Mouse (Mus musculus): ENCODE measurements around the gene Gmds. TPM values are rescaled to one million over a fixed set of nuclear protein-coding genes. Genes with fewer than 3 reads are reported as not detected.

Gene Gmds
- total RNA-seq, 2 experiments from 2014 or later = 7.9 to 8.5 TPM

DNA sequence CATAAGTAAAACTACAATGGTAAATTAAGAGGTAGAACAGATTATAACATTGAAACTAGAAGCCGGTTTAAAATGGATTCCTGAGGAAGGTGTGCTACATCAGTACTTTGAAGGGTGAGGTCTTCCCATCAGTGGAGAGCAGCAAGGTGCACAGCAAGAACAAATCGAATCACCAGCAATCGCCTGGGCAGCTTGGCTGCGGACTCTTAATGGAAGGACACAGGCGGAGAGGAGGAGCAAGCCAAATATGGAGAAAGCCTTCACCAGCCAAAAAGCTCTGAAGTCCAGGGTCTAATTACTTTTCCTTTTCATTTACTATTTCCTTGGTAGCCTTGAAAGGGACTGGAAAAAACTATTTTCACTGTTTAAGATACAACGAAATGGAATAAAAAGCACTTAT, 170.7 kb downstream of the Gmds start:
- DNase-seq (ENCODE audit: low spot score in 2 of 2) = no peak

DNA sequence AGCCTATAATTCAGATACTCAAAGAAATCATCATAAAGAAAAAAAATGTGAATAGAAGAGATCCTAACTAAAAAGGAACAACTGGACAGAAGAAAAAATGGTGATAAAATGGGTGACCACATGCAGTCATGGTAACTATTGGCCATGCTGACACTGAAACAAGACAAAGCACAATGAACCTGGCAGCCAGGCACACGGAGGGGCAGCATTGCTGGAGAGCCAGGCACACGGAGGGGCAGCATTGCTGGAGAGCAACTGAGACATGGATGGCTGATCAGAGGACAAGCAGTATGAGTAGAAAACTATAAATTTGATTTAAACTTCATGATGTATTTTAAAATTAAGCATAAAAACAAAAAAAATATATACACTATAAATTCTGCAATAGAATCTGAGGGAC, 173.0 kb downstream of the Gmds start:
- no peak for DNase-seq (ENCODE audit: low spot score in 2 of 2)

DNA sequence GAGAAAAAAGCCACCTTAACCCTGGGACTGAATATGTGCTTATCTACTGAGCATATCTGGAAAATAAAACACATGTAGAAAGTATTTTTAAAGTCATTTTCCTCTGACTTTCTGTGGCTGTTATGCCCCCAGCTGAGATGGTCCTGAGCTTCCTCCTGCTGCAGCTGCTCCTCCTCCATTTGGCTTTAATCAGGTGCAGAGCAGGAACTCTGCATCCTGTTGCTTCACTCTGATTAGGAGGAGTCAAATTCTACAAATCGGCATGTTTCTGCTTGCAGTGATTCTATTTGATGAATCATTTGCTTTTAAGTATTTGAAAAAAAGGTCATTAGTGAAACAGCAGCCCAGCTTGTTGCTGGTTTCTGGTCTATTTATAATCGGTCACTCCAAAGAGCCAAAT, 177.0 kb downstream of the Gmds start:
- DNase-seq (ENCODE audit: low spot score in 2 of 2) = no peak

DNA sequence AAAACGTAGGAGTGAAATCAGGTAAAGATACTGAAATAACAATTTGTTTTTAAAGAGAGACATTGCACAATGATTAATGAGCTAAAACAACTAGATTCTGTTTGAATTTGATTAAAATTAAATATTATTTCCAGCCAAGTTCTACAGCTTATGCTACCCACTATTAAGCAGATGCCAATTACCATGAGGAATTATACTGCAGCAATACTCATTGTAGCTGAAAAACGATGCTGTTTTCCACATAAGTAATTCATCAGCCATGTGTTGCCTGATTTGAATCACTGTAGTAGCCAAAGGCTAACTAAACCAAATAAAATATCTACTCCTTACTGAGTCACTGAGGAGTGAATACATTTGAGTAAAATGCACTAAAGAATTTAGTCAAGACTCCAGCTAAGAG, 180.3 kb downstream of the Gmds start:
- DNase-seq (ENCODE audit: low spot score in 2 of 2) = no peak

DNA sequence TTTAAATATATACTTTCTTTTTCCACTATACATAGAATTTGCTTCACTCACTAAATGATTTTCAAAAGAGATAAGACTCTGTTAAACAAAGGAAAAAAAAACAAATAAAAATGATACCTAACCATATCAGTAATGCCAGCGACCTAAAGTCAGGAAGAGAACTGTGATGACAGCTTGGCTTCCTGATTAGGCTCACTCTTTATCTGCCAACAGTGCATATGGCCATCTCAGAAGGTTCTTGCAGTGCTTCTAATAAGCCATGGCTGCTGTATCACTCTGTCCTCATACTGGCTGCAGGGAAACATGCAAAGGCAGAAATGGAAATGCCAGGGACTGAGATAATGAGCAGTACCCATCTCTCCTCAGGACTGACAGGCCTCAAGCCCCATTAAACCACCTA, 192.6 kb downstream of the Gmds start:
- no peak for DNase-seq (ENCODE audit: low spot score in 2 of 2)

DNA sequence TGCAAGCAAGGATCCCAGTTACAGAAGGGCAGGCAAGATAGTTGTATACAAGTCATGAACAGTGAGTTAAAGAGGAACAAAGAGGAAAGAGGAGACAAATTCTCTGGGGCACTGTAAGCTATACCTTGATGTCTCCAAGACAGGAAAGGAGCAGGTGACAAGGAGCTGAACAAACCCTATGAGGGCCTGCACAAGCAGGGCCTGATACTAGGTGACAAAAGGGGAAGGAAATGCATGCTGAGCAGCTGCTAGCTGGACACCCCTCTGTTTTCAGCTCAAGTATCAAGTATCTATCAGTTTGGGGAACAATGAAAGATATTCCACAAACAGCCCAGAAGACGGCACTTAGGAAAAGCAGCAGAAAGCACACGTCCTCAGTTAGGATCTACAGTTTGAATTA, 193.4 kb downstream of the Gmds start:
- no peak for DNase-seq (ENCODE audit: low spot score in 2 of 2)

DNA sequence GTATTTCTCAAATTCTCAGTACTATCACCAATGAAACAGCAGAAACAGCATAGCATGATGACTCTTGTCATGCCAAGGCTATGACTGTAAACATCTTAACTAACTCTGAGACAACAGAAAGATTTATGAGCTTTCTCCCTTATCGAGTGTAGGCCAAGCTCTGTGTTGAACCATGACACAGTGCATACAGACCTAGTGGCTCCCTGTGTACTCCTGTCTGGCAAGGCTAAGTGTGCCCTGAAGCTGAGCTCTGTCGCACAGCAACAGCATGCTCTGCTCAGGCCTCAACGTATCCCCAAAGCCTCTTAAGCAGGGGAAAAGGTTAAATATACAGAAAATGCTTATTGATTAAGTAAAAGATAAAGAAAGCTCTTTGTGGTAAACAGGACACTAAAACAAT, 194.9 kb downstream of the Gmds start:
- DNase-seq (ENCODE audit: low spot score in 2 of 2) = no peak

DNA sequence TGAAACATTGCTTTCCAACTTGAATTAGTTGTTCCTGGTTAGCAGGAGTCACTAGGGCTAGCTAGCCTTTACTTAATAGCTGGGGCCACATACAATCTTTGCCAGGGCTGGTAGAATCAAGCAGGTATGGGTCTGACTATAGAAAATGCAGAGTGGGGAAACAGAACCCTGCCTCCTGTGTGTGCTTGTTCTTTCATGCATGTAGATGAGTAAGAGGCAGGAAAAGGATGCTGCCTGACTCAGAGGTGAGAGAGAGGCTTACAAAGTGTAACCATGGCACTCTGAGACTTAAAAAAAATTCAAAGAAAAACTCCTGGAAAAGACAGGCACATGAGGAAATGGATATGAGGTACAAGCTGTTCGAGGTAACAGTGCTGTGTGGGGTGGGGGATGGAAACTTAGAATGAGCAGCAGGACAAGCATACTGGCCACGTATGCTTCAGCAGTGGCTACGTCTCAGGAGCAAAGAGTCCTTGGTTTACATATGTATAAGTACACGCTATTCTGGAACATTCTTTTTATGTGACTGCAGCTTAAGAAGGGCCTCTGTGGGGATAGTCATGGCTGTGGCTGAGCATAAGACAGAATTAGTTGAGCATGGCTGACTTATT, 203.8 kb downstream of the Gmds start:
- DNase-seq (ENCODE audit: low spot score in 2 of 2) = no peak

DNA sequence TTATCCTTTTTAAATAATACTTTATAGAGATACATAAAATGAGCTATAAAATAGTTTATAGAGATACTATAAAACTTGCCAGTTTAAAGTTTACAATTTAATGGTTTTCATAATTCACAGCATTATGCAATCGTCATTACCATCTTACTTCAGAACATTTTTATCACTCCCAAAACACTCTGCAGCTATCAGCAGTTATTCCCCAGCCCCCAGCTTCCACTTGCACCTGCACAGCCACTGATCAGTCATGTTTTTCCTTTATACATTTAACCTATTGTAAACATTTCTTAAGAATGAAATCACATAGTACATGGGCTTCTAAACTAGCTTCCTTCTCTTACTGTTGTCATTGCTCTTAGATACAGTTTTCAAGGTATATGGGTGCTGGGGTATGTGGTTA, 208.6 kb downstream of the Gmds start:
- no peak for DNase-seq (ENCODE audit: low spot score in 2 of 2)

DNA sequence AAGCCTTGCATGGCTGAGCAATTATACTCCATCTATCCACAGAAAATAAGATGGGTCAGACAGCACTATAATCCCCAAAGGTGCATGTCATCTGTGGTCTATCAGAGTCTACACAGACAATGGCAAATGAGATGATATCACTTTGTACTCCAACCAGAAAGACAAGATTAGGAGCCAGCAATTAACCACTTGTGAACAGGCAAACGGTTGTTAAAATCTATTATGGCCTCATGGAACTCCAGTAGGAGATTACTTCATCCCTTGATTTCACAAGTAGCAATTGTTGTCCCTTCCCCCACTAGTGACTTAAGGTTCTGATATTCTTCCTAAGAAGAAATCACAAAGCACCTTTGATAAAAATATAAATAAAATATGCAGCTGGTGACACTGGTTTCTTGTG, 220.2 kb downstream of the Gmds start:
- DNase-seq (ENCODE audit: low spot score in 2 of 2) = no peak

DNA sequence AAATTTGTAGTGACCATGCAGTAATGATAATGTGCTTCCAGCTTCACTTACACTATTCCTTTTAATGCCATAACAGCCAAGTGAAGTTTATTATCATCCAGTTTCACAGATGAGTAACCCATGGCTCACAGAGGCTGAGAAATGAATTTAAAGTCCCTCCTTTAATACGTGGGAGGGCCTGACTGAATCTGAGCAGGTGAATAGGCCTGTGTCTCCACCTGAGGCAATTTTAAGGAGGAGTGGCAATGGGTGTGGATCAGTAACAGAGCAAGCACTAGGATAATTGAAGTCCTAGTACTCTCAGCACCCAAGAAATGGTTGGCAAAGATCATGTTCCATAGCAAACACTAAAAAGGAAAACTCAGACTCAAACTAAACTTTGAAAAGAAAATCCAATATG, 223.1 kb downstream of the Gmds start:
- no peak for DNase-seq (ENCODE audit: low spot score in 2 of 2)

DNA sequence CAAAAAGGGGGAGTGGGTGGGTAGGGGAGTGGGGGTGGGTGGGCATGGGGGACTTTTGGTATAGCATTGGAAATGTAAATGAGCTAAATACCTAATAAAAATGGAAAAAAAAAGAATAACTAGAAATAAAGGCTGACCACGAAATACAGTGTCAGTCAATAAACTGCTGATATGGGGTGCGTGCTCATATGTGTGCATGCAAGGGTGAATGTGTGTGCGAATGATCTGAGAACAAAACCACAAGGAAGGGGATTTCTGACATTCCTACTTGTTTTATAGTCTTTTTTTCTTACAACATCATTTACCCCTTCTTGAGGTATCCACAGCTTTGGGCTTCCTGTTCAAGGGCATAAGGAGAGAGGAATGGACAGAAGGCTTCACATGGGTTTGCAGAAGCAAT, 224.7 kb downstream of the Gmds start:
- DNase-seq (ENCODE audit: low spot score in 2 of 2) = no peak

DNA sequence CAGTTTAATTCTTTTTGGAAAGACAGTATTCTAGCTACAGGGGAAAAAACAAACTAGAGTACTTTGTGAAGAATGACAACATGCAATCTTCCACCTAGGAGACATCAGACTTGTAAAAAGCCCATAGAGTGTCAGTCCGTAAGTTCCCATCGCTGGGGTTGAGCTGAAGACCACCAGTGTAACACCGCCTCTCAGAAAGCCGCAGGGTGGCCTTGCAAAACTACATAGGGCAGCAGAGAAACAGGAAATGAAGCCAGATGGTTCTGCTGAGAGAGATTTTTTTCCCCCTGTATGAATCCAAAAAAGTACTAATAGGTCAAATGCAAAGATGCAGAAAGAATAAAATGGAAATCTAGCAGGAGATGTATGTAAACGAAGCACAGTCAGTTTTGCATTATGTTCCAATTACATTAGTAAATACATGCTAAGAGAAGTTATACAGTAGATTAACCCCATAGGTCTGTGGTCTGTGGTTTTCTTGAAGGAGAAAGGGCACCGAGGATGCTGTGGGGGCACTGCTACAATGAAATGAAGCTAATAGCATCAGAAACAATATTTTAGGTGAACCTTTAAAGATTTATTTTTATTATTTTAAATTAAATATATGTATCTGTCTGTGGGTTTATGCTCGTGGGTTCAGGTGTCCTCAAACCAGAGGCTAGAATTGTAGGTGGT, 250.1 kb downstream of the Gmds start:
- DNase-seq (ENCODE audit: low spot score in 2 of 2) = no peak

DNA sequence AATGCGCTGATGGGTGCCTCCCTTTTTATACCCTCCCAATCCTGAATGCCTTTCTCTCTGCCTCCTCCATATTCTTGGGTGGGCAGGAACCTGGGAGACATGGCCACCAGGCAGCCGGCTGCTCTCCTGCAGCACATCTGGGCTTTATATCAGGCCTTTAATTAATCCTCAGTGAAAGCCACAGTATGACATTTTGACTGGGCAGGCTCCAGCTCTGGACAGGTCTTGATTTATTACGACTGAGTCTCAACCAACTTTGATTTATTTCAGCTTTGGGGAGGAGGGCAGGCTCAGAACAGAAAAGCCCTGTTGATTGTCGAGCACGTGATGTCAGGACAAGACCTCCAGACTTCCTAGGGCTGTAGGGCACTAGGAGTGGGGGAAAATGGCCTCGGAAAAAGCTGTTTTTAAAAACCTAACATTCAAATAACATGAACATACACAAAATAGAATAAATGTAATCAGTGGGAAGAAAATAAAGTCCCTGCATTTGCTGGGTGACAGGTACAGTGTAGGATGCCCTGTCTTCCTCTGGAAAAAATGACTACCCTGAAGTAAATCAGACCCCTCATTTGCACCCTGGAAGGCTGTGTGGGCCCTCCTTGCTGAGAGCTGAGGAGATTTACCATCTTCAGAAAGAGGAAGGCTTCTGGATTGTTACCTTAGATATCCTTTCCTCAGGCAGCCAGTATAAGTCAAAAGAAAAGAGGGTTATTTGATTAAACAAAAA, 257.9 kb downstream of the Gmds start:
- no peak for DNase-seq (ENCODE audit: low spot score in 2 of 2)

DNA sequence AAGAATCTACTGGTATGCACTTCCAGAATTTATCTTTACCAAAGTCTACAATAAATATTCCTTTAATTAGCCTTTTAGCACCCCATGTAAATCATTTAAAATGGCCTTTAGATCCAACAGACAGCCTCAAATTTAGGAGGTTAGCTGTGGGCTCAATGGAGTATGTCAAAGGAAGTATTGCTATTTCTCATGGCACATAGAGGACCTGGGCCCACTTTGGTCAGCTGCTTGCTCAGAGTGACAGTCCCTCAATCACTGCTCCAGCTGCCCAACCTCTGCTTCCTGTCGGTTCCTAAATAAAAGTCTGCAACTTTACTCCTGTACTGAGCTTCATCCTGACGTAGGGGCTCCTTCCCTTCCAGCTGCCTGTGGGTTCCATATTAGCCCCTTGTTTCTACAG, 264.9 kb downstream of the Gmds start:
- no peak for DNase-seq (ENCODE audit: low spot score in 2 of 2)

DNA sequence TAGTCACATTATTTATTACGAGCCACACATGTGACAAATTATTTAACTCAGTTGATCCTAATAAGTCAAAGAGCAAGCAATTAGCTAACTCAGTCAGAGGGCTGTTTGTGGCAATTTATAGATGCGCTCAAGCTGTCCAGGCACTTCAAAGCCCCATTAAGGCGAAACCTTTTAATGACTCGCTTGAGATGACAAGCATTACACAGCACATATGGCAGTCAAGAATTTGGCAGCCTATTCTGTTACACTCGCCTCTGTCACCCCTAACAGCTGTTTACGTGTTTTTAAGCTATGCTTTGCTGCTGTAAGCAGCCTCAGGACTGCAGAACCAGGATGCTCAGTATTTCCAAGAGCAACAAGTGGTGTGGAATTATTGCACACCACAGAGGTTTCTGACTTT, 283.2 kb downstream of the Gmds start:
- no peak for DNase-seq (ENCODE audit: low spot score in 2 of 2)

DNA sequence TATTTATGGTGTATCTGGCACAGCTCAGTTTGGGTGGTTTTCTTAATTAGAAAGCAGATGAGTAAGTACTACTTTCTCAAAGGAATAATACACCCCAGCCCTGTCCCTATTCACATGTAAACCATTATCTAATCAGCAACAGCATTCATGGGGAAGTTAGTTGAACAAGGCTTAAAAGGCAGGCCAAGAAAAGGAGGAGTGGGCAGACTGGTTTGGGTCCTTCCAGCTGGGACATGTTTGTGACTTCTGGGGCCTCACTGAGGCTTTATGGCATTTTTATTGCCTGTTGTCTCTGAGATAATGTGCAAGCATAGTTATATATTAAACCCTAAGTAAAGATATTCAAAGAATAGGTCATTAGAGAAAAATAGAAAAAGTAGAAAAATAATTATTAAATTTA, 285.0 kb downstream of the Gmds start:
- no peak for DNase-seq (ENCODE audit: low spot score in 2 of 2)

DNA sequence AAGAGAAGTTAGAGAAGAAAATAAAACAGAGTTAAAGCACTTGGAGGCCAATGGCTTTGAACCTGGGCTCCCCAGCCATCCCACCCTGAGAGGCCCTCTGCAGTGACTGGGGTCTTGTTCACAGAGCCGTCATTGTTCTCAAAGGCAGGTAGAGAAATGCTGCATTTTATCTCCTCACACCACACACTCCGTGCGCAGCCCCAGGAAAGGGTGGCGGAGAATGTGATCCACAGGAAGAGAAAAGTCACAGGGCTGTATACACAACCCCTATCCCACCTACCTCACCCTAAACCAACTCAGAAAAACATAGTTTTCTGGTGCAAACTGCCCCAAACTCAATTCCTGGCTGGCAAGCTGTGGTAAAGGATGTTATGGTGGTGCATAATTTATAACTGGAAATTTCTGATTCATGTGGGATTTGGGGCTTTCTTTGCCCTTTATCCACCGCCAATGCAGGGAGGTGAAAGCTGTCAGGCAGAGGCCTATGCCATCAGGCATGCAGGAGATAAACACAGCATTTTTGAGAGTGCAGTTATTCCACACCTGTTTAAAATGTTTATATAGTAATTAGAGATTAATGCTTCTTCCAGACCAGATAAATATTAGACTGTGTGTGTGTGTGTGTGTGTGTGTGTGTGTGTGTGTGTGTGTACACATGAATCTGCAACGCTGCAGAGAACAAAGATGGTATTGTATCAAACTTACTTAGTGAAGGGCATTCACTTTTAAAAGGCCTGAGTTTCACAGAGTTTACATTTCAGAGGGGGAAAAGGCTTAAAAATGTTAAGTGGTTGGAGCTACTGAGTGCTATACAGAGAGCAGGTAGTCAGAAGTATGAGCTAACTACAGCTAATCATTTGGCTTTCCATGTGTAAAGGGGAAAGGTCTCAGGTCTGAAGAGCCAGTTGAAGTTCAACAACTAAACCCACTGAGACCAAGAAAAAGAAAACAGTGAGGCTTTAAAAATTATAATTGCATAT, 290.3 kb downstream of the Gmds start:
- no peak for DNase-seq (ENCODE audit: low spot score in 2 of 2)

DNA sequence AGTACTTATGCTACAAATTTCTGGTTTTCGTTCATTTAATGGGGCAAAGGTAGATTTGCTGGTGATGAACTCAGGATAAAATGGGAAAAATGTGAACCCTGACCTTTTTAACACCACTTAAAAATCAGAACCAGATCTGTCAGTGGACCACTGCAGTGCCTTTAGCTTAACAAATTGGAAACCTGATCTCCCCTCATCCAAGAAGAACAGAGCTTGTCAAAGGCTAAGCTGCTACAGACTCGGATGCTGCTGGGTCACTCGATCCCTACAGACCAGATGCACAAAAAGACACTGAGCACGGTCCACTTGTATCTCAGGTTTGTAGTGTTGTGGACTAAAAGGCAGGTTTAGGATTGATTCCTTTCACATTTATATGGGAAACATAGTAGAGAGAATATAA, 291.6 kb downstream of the Gmds start:
- no peak for DNase-seq (ENCODE audit: low spot score in 2 of 2)

DNA sequence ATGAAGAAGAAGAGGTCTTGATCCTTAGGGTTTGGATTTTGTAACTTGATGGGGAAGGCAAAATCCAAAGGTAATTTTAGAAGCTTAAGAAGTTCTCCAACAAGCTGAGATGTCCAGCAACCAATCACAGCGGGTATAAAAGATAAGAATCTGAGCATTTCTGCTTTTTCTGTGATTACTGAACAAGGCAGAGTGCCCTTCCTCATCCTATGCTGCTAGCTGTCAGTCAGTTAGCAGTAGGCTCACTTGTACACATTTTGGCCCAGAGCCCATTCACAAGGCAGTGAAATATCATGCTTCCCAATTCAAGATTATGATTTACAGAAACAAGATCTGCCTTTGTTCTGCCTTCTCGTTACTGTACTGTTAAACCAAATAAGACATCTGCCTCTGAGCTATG, 295.8 kb downstream of the Gmds start:
- DNase-seq (ENCODE audit: low spot score in 2 of 2) = no peak

DNA sequence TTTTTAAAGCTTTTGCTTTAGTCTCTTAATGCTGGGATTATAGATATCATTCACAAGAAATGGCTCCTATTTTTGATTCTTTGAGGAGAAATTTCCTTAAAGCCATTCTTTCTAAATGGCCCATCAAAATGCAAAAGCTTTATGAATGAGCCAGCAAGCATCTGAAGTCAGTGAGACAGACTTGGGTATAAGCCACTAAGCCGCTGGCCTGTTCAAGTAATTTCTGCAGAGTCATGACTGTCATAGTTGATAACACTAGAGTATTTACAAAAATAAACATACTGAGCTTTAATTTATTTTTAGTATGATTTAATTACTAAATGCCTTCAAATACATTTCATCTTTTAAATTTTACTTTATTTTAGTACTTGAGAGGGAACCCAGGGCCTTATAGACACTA, 297.7 kb downstream of the Gmds start:
- DNase-seq (ENCODE audit: low spot score in 2 of 2) = no peak

DNA sequence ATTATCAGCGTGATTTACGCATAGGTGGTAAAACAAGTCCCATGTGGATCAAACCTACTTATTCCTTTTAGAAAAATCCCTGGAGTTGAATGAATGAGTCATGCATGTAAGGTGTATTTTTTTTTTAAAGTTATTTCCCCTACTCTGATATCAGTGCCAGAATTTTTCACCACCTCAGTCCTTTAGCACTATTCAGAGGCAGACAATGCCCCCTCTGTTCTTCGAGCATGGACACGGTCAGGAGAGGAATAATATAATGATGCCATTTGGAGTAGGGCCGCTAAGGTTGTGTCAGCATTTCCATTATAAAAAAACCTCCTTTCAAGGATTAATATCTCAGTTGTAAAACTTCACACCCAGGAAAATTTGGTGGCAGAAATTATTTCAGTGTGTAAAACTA, 301.6 kb downstream of the Gmds start:
- no peak for DNase-seq (ENCODE audit: low spot score in 2 of 2)

Measured in gastrocnemius, postnatal 4 days (tissue).